Mouse (Mus musculus) MEL (cell line): ENCODE measurements around the gene Lrp6. TPM values are rescaled to one million over a fixed set of nuclear protein-coding genes. Genes with fewer than 3 reads are reported as not detected.

Source experiments
- DNase-seq: peaks from one replicate; pipeline ENCODE4 v3.0.0; 2011; ENCODE audit warnings: low read depth, low spot score
- H3K27ac ChIP-seq: 2 replicates; pipeline ENCODE4 v1.5.1; 2012; ENCODE audit warnings: low read depth, mild to moderate bottlenecking, control low read depth, low read length, moderate library complexity; ENCODE audit not compliant: control insufficient read depth
- H3K27me3 ChIP-seq, 2 experiments: fragments of 150-350 bp in 1 of 2; sonication (generic) in 1 of 2; 2 replicates each; pipeline ENCODE4 v1.6.1; 2012; ENCODE audit warnings: low read length in 2 of 2, mild to moderate bottlenecking in 2 of 2, improper control_type of control experiment in 1 of 2, moderate library complexity in 1 of 2; ENCODE audit not compliant: insufficient read depth in 2 of 2, control insufficient read depth in 1 of 2
- H3K36me3 ChIP-seq, 2 experiments: 2 replicates each; pipeline ENCODE4 v1.6.1; 2012 to 2014; ENCODE audit warnings: low read length in 2 of 2, improper control_type of control experiment in 1 of 2, inconsistent platforms in 1 of 2, mild to moderate bottlenecking in 1 of 2; ENCODE audit not compliant: insufficient read depth in 2 of 2, control insufficient read depth in 1 of 2
- H3K4me1 ChIP-seq, 2 experiments: fragments of 150-350 bp in 1 of 2; sonication (generic) in 1 of 2; 2 replicates each; pipeline ENCODE4 v1.6.1; 2012; ENCODE audit warnings: low read length in 2 of 2, improper control_type of control experiment in 1 of 2, mild to moderate bottlenecking in 1 of 2; ENCODE audit not compliant: insufficient read depth in 2 of 2, control insufficient read depth in 1 of 2
- H3K4me3 ChIP-seq, 2 experiments: fragments of 150-350 bp in 1 of 2; sonication (generic) in 1 of 2; 2 replicates each; pipeline ENCODE4 v1.5.1; 2012; ENCODE audit warnings: low read depth in 2 of 2, low read length in 2 of 2, mild to moderate bottlenecking in 2 of 2, moderate library complexity in 2 of 2, control low read depth in 1 of 2, improper control_type of control experiment in 1 of 2; ENCODE audit not compliant: control insufficient read depth in 1 of 2, insufficient read depth in 1 of 2
- H3K79me2 ChIP-seq: 2 replicates; pipeline ENCODE4 v1.6.1; 2012; ENCODE audit warnings: mild to moderate bottlenecking, low read length, moderate library complexity; ENCODE audit not compliant: control insufficient read depth, poor library complexity, insufficient read depth
- H3K9ac ChIP-seq: 2 replicates; pipeline ENCODE4 v1.6.1; 2012; ENCODE audit warnings: low read depth, mild to moderate bottlenecking, control low read depth, low read length, moderate library complexity; ENCODE audit not compliant: control insufficient read depth, poor library complexity, severe bottlenecking
- H3K9me3 ChIP-seq: fragments of 150-350 bp; sonication (generic); replicated peaks from 2 replicates; pipeline ENCODE4 v1.6.1; 2012; ENCODE audit warnings: mild to moderate bottlenecking, low read length, improper control_type of control experiment, moderate library complexity; ENCODE audit not compliant: insufficient read depth
- CHD1 ChIP-seq: IDR thresholded peaks from 2 replicates; pipeline ENCODE4 v1.6.1; 2012; ENCODE audit warnings: low read depth, mild to moderate bottlenecking, inconsistent platforms, low read length, improper control_type of control experiment
- E2F4 ChIP-seq: IDR thresholded peaks from 2 replicates; pipeline ENCODE4 v1.6.1; 2011; ENCODE audit warnings: low read depth, low read length, improper control_type of control experiment, borderline replicate concordance
- ELF1 ChIP-seq: IDR thresholded peaks from 2 replicates; pipeline ENCODE4 v1.6.1; 2014; ENCODE audit warnings: low read depth, mild to moderate bottlenecking, inconsistent platforms, low read length, improper control_type of control experiment, moderate library complexity
- EP300 ChIP-seq, 2 experiments: IDR thresholded peaks; 2 replicates each; pipeline ENCODE4 v1.6.1; 2011; ENCODE audit warnings: improper control_type of control experiment in 2 of 2, low read length in 2 of 2, low read depth in 1 of 2, mild to moderate bottlenecking in 1 of 2
- GABPA ChIP-seq: IDR thresholded peaks from 2 replicates; pipeline ENCODE4 v1.6.1; 2012; ENCODE audit warnings: low read depth, mild to moderate bottlenecking, inconsistent platforms, low read length, improper control_type of control experiment, moderate library complexity
- HCFC1 ChIP-seq: IDR thresholded peaks from 2 replicates; pipeline ENCODE4 v1.6.1; 2012; ENCODE audit warnings: low read depth, mild to moderate bottlenecking, inconsistent platforms, low read length, improper control_type of control experiment, moderate library complexity
- KAT2A ChIP-seq: conservative IDR thresholded peaks from 2 replicates; pipeline ENCODE4 v1.6.1; 2012; ENCODE audit warnings: low read depth, low read length, improper control_type of control experiment, inconsistent platforms
- MAFK ChIP-seq: IDR thresholded peaks from 2 replicates; pipeline ENCODE4 v1.6.1; 2011; ENCODE audit warnings: low read depth, mild to moderate bottlenecking, low read length, improper control_type of control experiment, borderline replicate concordance
- MAX ChIP-seq: IDR thresholded peaks from 2 replicates; pipeline ENCODE4 v1.6.1; 2011; ENCODE audit warnings: low read length, improper control_type of control experiment
- MYC ChIP-seq: IDR thresholded peaks from 2 replicates; pipeline ENCODE4 v1.6.1; 2011; ENCODE audit warnings: low read depth, mild to moderate bottlenecking, low read length, improper control_type of control experiment, moderate library complexity
- NELFE ChIP-seq: IDR thresholded peaks from 2 replicates; pipeline ENCODE4 v1.6.1; 2011; ENCODE audit warnings: low read depth, low read length, improper control_type of control experiment
- POLR2A ChIP-seq, 2 experiments: IDR thresholded peaks; 2 replicates each; pipeline ENCODE4 v1.6.1; 2011 to 2012; ENCODE audit warnings: low read length in 2 of 2, mild to moderate bottlenecking in 2 of 2, control low read depth in 1 of 2, improper control_type of control experiment in 1 of 2, low read depth in 1 of 2, moderate library complexity in 1 of 2; ENCODE audit not compliant: control insufficient read depth in 1 of 2, insufficient read depth in 1 of 2, poor library complexity in 1 of 2
- POLR2AphosphoS5 ChIP-seq: IDR thresholded peaks from 2 replicates; pipeline ENCODE4 v1.6.1; 2012; ENCODE audit warnings: low read depth, borderline replicate concordance, mild to moderate bottlenecking, inconsistent platforms, low read length, moderate library complexity, mixed read lengths
- RCOR1 ChIP-seq: IDR thresholded peaks from 2 replicates; pipeline ENCODE4 v1.6.1; 2012; ENCODE audit warnings: low read depth, mild to moderate bottlenecking, inconsistent platforms, low read length, improper control_type of control experiment
- SIN3A ChIP-seq: IDR thresholded peaks from 2 replicates; pipeline ENCODE4 v1.6.1; 2012; ENCODE audit warnings: low read length, improper control_type of control experiment, inconsistent platforms
- TBP ChIP-seq: IDR thresholded peaks from 2 replicates; pipeline ENCODE4 v1.8.0; 2011; ENCODE audit warnings: low read depth, low read length, improper control_type of control experiment
- USF2 ChIP-seq, 2 experiments: IDR thresholded peaks; 2 replicates each; pipeline ENCODE4 v1.6.1; 2011 to 2012; ENCODE audit warnings: improper control_type of control experiment in 2 of 2, low read length in 2 of 2, borderline replicate concordance in 1 of 2, inconsistent platforms in 1 of 2, low read depth in 1 of 2, mild to moderate bottlenecking in 1 of 2; ENCODE audit not compliant: insufficient read depth in 1 of 2
- ZC3H11A ChIP-seq: IDR thresholded peaks from 2 replicates; pipeline ENCODE4 v1.6.1; 2012; ENCODE audit warnings: low read depth, mild to moderate bottlenecking, inconsistent platforms, low read length, improper control_type of control experiment
- ZMIZ1 ChIP-seq: IDR thresholded peaks from 2 replicates; pipeline ENCODE4 v1.6.1; 2012; ENCODE audit warnings: low read depth, mild to moderate bottlenecking, inconsistent platforms, low read length, improper control_type of control experiment, moderate library complexity
- ZNF384 ChIP-seq: IDR thresholded peaks from 2 replicates; pipeline ENCODE4 v1.6.1; 2012; ENCODE audit warnings: low read depth, mild to moderate bottlenecking, inconsistent platforms, low read length, improper control_type of control experiment
- polyA plus RNA-seq, 2 experiments: library from polyadenylated mRNA; stranded (reverse) in 1 of 2; unstranded in 1 of 2; fragments of >175 nt in 1 of 2; fragments of >200 nt in 1 of 2; gene quantifications; 2 replicates each; pipeline versions ENCODE4 v1.2.1 to v1.2.4; 2012; ENCODE audit warnings: low replicate concordance in 2 of 2, low read depth in 1 of 2; ENCODE audit not compliant: insufficient read length in 2 of 2, insufficient read depth in 1 of 2, missing spikeins in 1 of 2
- total RNA-seq: library from RNA; depleted of rRNA; stranded (reverse); fragments of 300-350 nt; gene quantifications from 2 replicates; pipeline ENCODE4 v1.2.3, GENCODE M21; 2012

Lrp6 gene
- total and polyA plus RNA-seq, 3 experiments, result 13.1 to 25.7 (median 17.2) TPM

DNA sequence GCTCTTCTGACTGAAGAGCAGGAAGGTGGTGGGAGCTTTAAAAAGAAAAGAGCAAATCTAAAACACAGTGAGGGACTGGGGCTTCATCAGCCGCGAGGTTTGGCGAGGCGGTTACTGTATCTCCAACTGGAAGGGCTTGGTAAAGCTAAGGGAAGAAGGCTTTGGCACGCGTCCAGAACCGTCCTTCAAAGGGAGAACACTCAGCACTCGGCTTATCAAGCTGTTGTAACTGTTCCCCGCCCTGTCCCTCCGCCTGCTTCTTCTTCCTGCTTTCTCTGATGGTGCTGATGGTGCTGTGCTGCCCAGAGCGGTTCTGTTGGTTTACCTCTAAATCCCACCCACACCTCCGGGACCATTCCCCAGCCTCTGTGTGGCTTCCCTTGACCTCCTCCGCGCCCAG, 95.9 kb downstream of the Lrp6 start (continued):
- TF ChIP-seq CHD1, result no peak
- TF ChIP-seq, all 39 proteins: peak for 10

DNA sequence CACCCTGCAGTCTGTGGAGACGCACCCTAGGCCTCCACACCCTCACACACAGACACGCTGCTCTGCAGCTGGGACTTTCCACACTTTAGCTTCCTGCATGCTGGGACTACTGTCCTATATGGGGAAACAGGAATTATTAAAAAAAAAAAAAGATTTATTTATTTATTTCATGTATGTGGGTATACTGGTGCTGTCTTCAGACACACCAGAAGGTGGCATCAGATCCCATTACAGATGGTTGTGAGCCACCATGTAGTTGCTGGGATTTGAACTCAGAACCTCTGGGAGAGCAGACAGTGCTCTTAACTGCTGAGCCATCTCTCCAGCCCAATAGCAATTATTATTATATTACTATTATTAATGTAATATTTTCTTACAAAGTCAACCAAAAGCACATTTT, 97.5 kb downstream of the Lrp6 start:
- Histone ChIP-seq H3K9ac (no peak overlapping the region), H3K4me3 (no peak overlapping the region), H3K9me3 (no peaks in the 10 kb centered on the region), H3K27ac (no peak overlapping the region), H3K36me3 (peaks cover 20 to 21% of the 10 kb centered on the region in 2 experiments), H3K79me2 (no peaks in the 10 kb centered on the region), H3K27me3 (no peaks in the 10 kb centered on the region), H3K4me1 (peaks cover 18 to 22% of the 10 kb centered on the region in 2 experiments)
- no peak for TF ChIP-seq ZC3H11A
- TF ChIP-seq RCOR1, result no peak
- no peak for TF ChIP-seq KAT2A
- no peak for DNase-seq

- no peak for DNase-seq
- Histone ChIP-seq H3K27me3 (no peaks in the 10 kb centered on the region), H3K9ac (no peak overlapping the region), H3K9me3 (no peaks in the 10 kb centered on the region), H3K4me1 (peaks cover 8 to 10% of the 10 kb centered on the region in 2 experiments), H3K79me2 (no peaks in the 10 kb centered on the region), H3K27ac (no peak overlapping the region), H3K4me3 (no peak overlapping the region), H3K36me3 (peaks cover 14 to 31% of the 10 kb centered on the region in 2 experiments)
- TF ChIP-seq ZNF384 (no peak), MYC (no peak), CHD1 (no peak), POLR2A (IDR thresholded peaks at IDR 0.05; ENCODE audit: control insufficient read depth in 1 of 2, insufficient read depth in 1 of 2, low read depth in 1 of 2, low read length in 2 of 2, poor library complexity in 1 of 2) (no peak), MAFK (no peak), USF2 (IDR thresholded peaks at IDR 0.05; ENCODE audit: borderline replicate concordance in 1 of 2, insufficient read depth in 1 of 2, low read depth in 1 of 2, low read length in 2 of 2) (no peak), RCOR1 (no peak), SIN3A (no peak), MAX (no peak), ZC3H11A (no peak), EP300 (IDR thresholded peaks at IDR 0.05; ENCODE audit: low read depth in 1 of 2, low read length in 2 of 2) (no peak), TBP (no peak), ZMIZ1 (no peak), HCFC1 (no peak), ELF1 (no peak), E2F4 (no peak), NELFE (no peak), GABPA (no peak), POLR2AphosphoS5 (no peak)
Observed at GRCm38 (mm10) chr6:134466671-134467229, 100.0 kb downstream of the Lrp6 start.
